Mouse (Mus musculus) MEL (cell line): ENCODE measurements around the gene Gm13697. TPM values are rescaled to one million over a fixed set of nuclear protein-coding genes. Genes with fewer than 3 reads are reported as not detected.

Experiments used
- polyA plus RNA-seq, 2 experiments: library from polyadenylated mRNA; stranded (reverse) in 1 of 2; unstranded in 1 of 2; fragments of >175 nt in 1 of 2; fragments of >200 nt in 1 of 2; gene quantifications; 2 replicates each; pipeline versions ENCODE4 v1.2.1 to v1.2.4; 2012; ENCODE audit warnings: low replicate concordance in 2 of 2, low read depth in 1 of 2; ENCODE audit not compliant: insufficient read length in 2 of 2, insufficient read depth in 1 of 2, missing spikeins in 1 of 2
- total RNA-seq: library from RNA; depleted of rRNA; stranded (reverse); fragments of 300-350 nt; gene quantifications from 2 replicates; pipeline ENCODE4 v1.2.3, GENCODE M21; 2012; rRNA removed

Gm13697 gene
- total and polyA plus RNA-seq, 3 experiments = 0.08 TPM; not detected in 1

Other genes starting within 250 kb of the Gm13697 start
- not detected in 2 replicates for gene Fam171b, start 172.1 kb upstream of the Gm13697 start, total RNA-seq
- gene Fam171b, start 172.1 kb upstream of the Gm13697 start, polyA plus RNA-seq = not detected
- gene Zswim2, start 43.5 kb upstream of the Gm13697 start, total RNA-seq = not detected in 2 replicates
- gene Zswim2, start 43.5 kb upstream of the Gm13697 start, polyA plus RNA-seq = not detected
- gene Gm13698, start 29.1 kb upstream of the Gm13697 start, total RNA-seq = 0.08 TPM in 1 of 2 replicates, not detected in the other
- gene Gm13698, start 29.1 kb upstream of the Gm13697 start, polyA plus RNA-seq = under 1 TPM in 1 of 2 experiments, not detected in 1; 0.08 TPM
- gene Gm13693, start 23.2 kb upstream of the Gm13697 start, total RNA-seq = 0.08 TPM in 1 of 2 replicates, not detected in the other
- under 1 TPM in 1 of 2 experiments, not detected in 1; 0.08 TPM for gene Gm13693, start 23.2 kb upstream of the Gm13697 start, polyA plus RNA-seq
- 0.08 TPM in 1 of 2 replicates, not detected in the other for gene Gm13695, start 17.4 kb upstream of the Gm13697 start, total RNA-seq
- not detected for gene Gm13695, start 17.4 kb upstream of the Gm13697 start, polyA plus RNA-seq
- 0.08 TPM in 1 of 2 replicates, not detected in the other for gene Gm13696, start 11.6 kb upstream of the Gm13697 start, total RNA-seq
- under 1 TPM in 1 of 2 experiments, not detected in 1; 0.08 TPM for gene Gm13696, start 11.6 kb upstream of the Gm13697 start, polyA plus RNA-seq
- 0.08 TPM in 1 of 2 replicates, not detected in the other for gene Gm13694, start 5.8 kb upstream of the Gm13697 start, total RNA-seq
- under 1 TPM in 1 of 2 experiments, not detected in 1; 0.08 TPM for gene Gm13694, start 5.8 kb upstream of the Gm13697 start, polyA plus RNA-seq
- 0.08 TPM in 1 of 2 replicates, not detected in the other for gene Gm13691, start 5.8 kb downstream of the Gm13697 start, total RNA-seq
- under 1 TPM in 1 of 2 experiments, not detected in 1; 0.08 TPM for gene Gm13691, start 5.8 kb downstream of the Gm13697 start, polyA plus RNA-seq